Mouse (Mus musculus) forebrain, postnatal 0 days (tissue): ENCODE results near the gene Golt1a. TPM values are rescaled to one million over a fixed set of nuclear protein-coding genes. Genes with fewer than 3 reads are reported as not detected.

ENCODE experiments used
- ATAC-seq: fragments of 200-750 bp; cut with Nextera tagmentation; 2 replicates; pipeline ENCODE4 v1.8.0; 2017; ENCODE audit warnings: mild to moderate bottlenecking, moderate library complexity
- DNase-seq: peaks from one replicate; pipeline ENCODE4 v3.0.0-alpha.2; 2015
- H3K27ac ChIP-seq: fragments of 300-500 bp; sonication (generic); 2 replicates; pipeline ENCODE4 v1.5.1; 2014; ENCODE audit warnings: low read depth, mild to moderate bottlenecking, antibody characterized with exemption, low read length, moderate library complexity, mixed read lengths
- H3K27me3 ChIP-seq: fragments of 300-500 bp; sonication (generic); 2 replicates; pipeline ENCODE4 v1.6.1; 2014; ENCODE audit warnings: mild to moderate bottlenecking, low read length, mixed read lengths; ENCODE audit not compliant: insufficient read depth
- H3K36me3 ChIP-seq: fragments of 300-500 bp; sonication (generic); 2 replicates; pipeline ENCODE4 v1.6.1; 2014; ENCODE audit warnings: mild to moderate bottlenecking, moderate library complexity; ENCODE audit not compliant: insufficient read depth
- H3K4me1 ChIP-seq: fragments of 300-500 bp; sonication (generic); 2 replicates; pipeline ENCODE4 v1.6.1; 2014; ENCODE audit warnings: antibody characterized with exemption; ENCODE audit not compliant: insufficient read depth
- H3K4me2 ChIP-seq: fragments of 300-500 bp; sonication (generic); 2 replicates; pipeline ENCODE4 v1.6.1; 2014; ENCODE audit warnings: low read depth, mild to moderate bottlenecking, moderate library complexity
- H3K4me3 ChIP-seq: fragments of 300-500 bp; sonication (generic); 2 replicates; pipeline ENCODE4 v1.5.1; 2014; ENCODE audit warnings: low read depth, low read length, mixed read lengths
- H3K9ac ChIP-seq: fragments of 300-500 bp; sonication (generic); 2 replicates; pipeline ENCODE4 v1.6.1; 2014; ENCODE audit warnings: mild to moderate bottlenecking
- H3K9me3 ChIP-seq: fragments of 300-500 bp; sonication (generic); 2 replicates; pipeline ENCODE4 v1.6.1; 2016; ENCODE audit warnings: low read length
- CTCF ChIP-seq: sonication (generic); IDR thresholded peaks from 2 replicates; pipeline ENCODE4 v1.5.1; 2016; ENCODE audit warnings: antibody characterized with exemption, control low read depth, low read depth
- WGBS: fragments of 180-500 bp; shearing (Covaris S2); extraction: QIAGEN DNeasy Blood & Tissue Kit; methylation state at CpG from one replicate; pipeline ENCODE4 v1.1.7; 2014; 5-methylcytosine and 5-hydroxymethylcytosine counted together
- polyA plus RNA-seq: library from polyadenylated mRNA; unstranded; fragments of >200 nt; fragmentation: Nextera tagmentation; extraction: Ambion mirVana; gene quantifications from 2 replicates; pipeline ENCODE4 v1.2.1, GENCODE M21; 2015
- total RNA-seq: library from RNA; depleted of rRNA; stranded (reverse); fragments of >200 nt; gene quantifications from 2 replicates; pipeline ENCODE4 v1.2.3, GENCODE M21; 2014; rRNA removed

Gene Golt1a
- total and polyA plus RNA-seq, 2 experiments from 2014 or later, result 0.29 TPM; not detected in 1

GRCm38 (mm10) chr1:133366951-133367605 lies 57.5 kb downstream of the Golt1a start:
- no peak for TF ChIP-seq CTCF
- Histone ChIP-seq H3K4me2 (no peak overlapping the region), H3K9me3 (no peaks in the 10 kb centered on the region), H3K4me1 (0 out of 2 replicates have a peak, but pooled peaks cover 3% of the 10 kb centered on the region), H3K27ac (no peak overlapping the region), H3K9ac (no peak overlapping the region), H3K36me3 (no peaks in the 10 kb centered on the region; the same call in 1 of the 2 replicates), H3K4me3 (no peak overlapping the region), H3K27me3 (peaks cover 12% of the 10 kb centered on the region)
- no peak for DNase-seq
- no peak for ATAC-seq
- 50% methylated on average over 10 of the region's 10 CpGs for WGBS

- 0 out of 2 replicates have a peak, but pooled peaks cover 3% of the 10 kb centered on the region for H3K4me1 ChIP-seq
- WGBS, result 19% methylated on average over 11 of the region's 11 CpGs
- H3K9me3 ChIP-seq, result no peaks in the 10 kb centered on the region
- H3K4me3 ChIP-seq, result no peak overlapping the region
- TF ChIP-seq CTCF, result no peak
- ATAC-seq (no peak), DNase-seq (no peak)
- 0 out of 2 replicates have a peak overlapping the region, but pooled peaks have one; percentile 9 for H3K27ac ChIP-seq
- peaks cover 12% of the 10 kb centered on the region for H3K27me3 ChIP-seq
- H3K9ac ChIP-seq, result no peak overlapping the region
- no peaks in the 10 kb centered on the region; the same call in 1 of the 2 replicates for H3K36me3 ChIP-seq
- no peak overlapping the region for H3K4me2 ChIP-seq
These were observed 58.2 kb downstream of the Golt1a start for GRCm38 (mm10) chr1:133367606-133368488.

GRCm38 (mm10) chr1:133368644-133369043 lies 59.0 kb downstream of the Golt1a start:
- Histone ChIP-seq H3K9ac (no peak overlapping the region), H3K4me2 (no peak overlapping the region), H3K9me3 (no peaks in the 10 kb centered on the region), H3K27me3 (peaks cover 12% of the 10 kb centered on the region), H3K27ac (no peak overlapping the region), H3K4me1 (0 out of 2 replicates have a peak, but pooled peaks cover 3% of the 10 kb centered on the region), H3K4me3 (no peak overlapping the region), H3K36me3 (no peaks in the 10 kb centered on the region; the same call in 1 of the 2 replicates)
- DNase-seq, result no peak
- no peak for ATAC-seq
- WGBS, result 67% methylated on average over 10 of the region's 10 CpGs
- no peak for TF ChIP-seq CTCF

GRCm38 (mm10) chr1:133370352-133370751 lies 60.8 kb downstream of the Golt1a start:
- H3K27me3 ChIP-seq, result no peaks in the 10 kb centered on the region; the same call in 1 of the 2 replicates
- no peak overlapping the region for H3K9ac ChIP-seq
- no peak overlapping the region for H3K4me3 ChIP-seq
- H3K4me1 ChIP-seq, result no peaks in the 10 kb centered on the region
- no peaks in the 10 kb centered on the region for H3K9me3 ChIP-seq
- no peak overlapping the region for H3K4me2 ChIP-seq
- no peak for TF ChIP-seq CTCF
- H3K27ac ChIP-seq, result no peak overlapping the region
- H3K36me3 ChIP-seq, result no peaks in the 10 kb centered on the region; the same call in 1 of the 2 replicates
- DNase-seq (no peak), ATAC-seq (no peak)
- 77% methylated on average over 4 of the region's 4 CpGs for WGBS

- WGBS, result 89% methylated on average over 6 of the region's 6 CpGs
- DNase-seq, result no peak
- no peak for TF ChIP-seq CTCF
These were observed 61.8 kb downstream of the Golt1a start for GRCm38 (mm10) chr1:133371431-133371830.

GRCm38 (mm10) chr1:133372113-133372512 lies 62.5 kb downstream of the Golt1a start:
- Histone ChIP-seq H3K4me3 (no peak overlapping the region), H3K27ac (no peak overlapping the region), H3K27me3 (no peaks in the 10 kb centered on the region), H3K9me3 (no peaks in the 10 kb centered on the region), H3K36me3 (no peaks in the 10 kb centered on the region; the same call in 1 of the 2 replicates), H3K9ac (no peak overlapping the region), H3K4me2 (no peak overlapping the region), H3K4me1 (no peaks in the 10 kb centered on the region)
- no peak for TF ChIP-seq CTCF
- ATAC-seq, result no peak
- no peak for DNase-seq
- WGBS, result 79% methylated on average over 8 of the region's 8 CpGs

More at GRCm38 (mm10) chr1:133371431-133371830, 61.8 kb downstream of the Golt1a start:
- no peak for ATAC-seq
- H3K9me3 ChIP-seq, result no peaks in the 10 kb centered on the region
- no peaks in the 10 kb centered on the region for H3K4me1 ChIP-seq
- no peak overlapping the region for H3K9ac ChIP-seq
- H3K27me3 ChIP-seq, result no peaks in the 10 kb centered on the region
- H3K4me3 ChIP-seq, result no peak overlapping the region
- H3K27ac ChIP-seq, result no peak overlapping the region
- H3K4me2 ChIP-seq, result no peak overlapping the region
- no peaks in the 10 kb centered on the region; the same call in 1 of the 2 replicates for H3K36me3 ChIP-seq

Other genes starting within 250 kb of the Golt1a start
- 35.0 and 49.5 TPM in 2 replicates for gene Ppp1r15b, start 178.7 kb upstream of the Golt1a start, total RNA-seq
- gene Ppp1r15b, start 178.7 kb upstream of the Golt1a start, polyA plus RNA-seq, result 13.9 and 18.7 TPM in 2 replicates
- 23.2 and 28.6 TPM in 2 replicates for gene Plekha6, start 145.6 kb upstream of the Golt1a start, total RNA-seq
- 3.4 and 5.7 TPM in 2 replicates for gene Plekha6, start 145.6 kb upstream of the Golt1a start, polyA plus RNA-seq
- gene Kiss1, start 12.1 kb downstream of the Golt1a start, total RNA-seq, result not detected in 2 replicates
- not detected in 2 replicates for gene Kiss1, start 12.1 kb downstream of the Golt1a start, polyA plus RNA-seq
- gene Ren1, start 40.7 kb downstream of the Golt1a start, total RNA-seq, result 0.14 and 0.15 TPM in 2 replicates
- 0.12 and 0.88 TPM in 2 replicates for gene Ren1, start 40.7 kb downstream of the Golt1a start, polyA plus RNA-seq
- 15.5 and 25.3 TPM in 2 replicates for gene Etnk2, start 53.8 kb downstream of the Golt1a start, total RNA-seq
- gene Etnk2, start 53.8 kb downstream of the Golt1a start, polyA plus RNA-seq, result 10.3 and 17.6 TPM in 2 replicates
- 8.0 and 9.7 TPM in 2 replicates for gene Sox13, start 114.6 kb downstream of the Golt1a start, total RNA-seq
- 2.0 and 3.0 TPM in 2 replicates for gene Sox13, start 114.6 kb downstream of the Golt1a start, polyA plus RNA-seq